Mouse (Mus musculus) intestine, postnatal 0 days (tissue): ENCODE measurements around the gene Nup43. TPM values are rescaled to one million over a fixed set of nuclear protein-coding genes. Genes with fewer than 3 reads are reported as not detected.

Source experiments
- ATAC-seq: fragments of 200-750 bp; cut with Nextera tagmentation; 2 replicates; pipeline ENCODE4 v1.8.0; 2017; ENCODE audit warnings: mild to moderate bottlenecking, moderate TSS enrichment, moderate library complexity
- H3K27ac ChIP-seq: fragments of 300-500 bp; sonication (generic); 2 replicates; pipeline ENCODE4 v1.5.1; 2014; ENCODE audit warnings: mild to moderate bottlenecking, low read depth, low read length, moderate library complexity
- H3K27me3 ChIP-seq: fragments of 300-500 bp; sonication (generic); replicated peaks from 2 replicates; pipeline ENCODE4 v1.6.1; 2014; ENCODE audit warnings: low read length, mixed read lengths; ENCODE audit not compliant: control insufficient read depth, insufficient read depth
- H3K36me3 ChIP-seq: fragments of 300-500 bp; sonication (generic); 2 replicates; pipeline ENCODE4 v1.6.1; 2014; ENCODE audit warnings: mild to moderate bottlenecking, moderate library complexity; ENCODE audit not compliant: control insufficient read depth, insufficient read depth
- H3K4me1 ChIP-seq: fragments of 300-500 bp; sonication (generic); replicated peaks from 2 replicates; pipeline ENCODE4 v1.6.1; 2014; ENCODE audit warnings: antibody characterized with exemption, low read length, mixed read lengths; ENCODE audit not compliant: control insufficient read depth, insufficient read depth
- H3K4me2 ChIP-seq: fragments of 300-500 bp; sonication (generic); replicated peaks from 2 replicates; pipeline ENCODE4 v1.6.1; 2014; ENCODE audit warnings: low read depth, mild to moderate bottlenecking, moderate library complexity
- H3K4me3 ChIP-seq: fragments of 300-500 bp; sonication (generic); 2 replicates; pipeline ENCODE4 v1.5.1; 2014; ENCODE audit warnings: low read depth, low read length
- H3K9ac ChIP-seq: fragments of 300-500 bp; sonication (generic); 2 replicates; pipeline ENCODE4 v1.6.1; 2014; ENCODE audit warnings: mild to moderate bottlenecking, low read depth, low read length
- H3K9me3 ChIP-seq: fragments of 300-500 bp; sonication (generic); 2 replicates; pipeline ENCODE4 v1.6.1; 2016; ENCODE audit warnings: mixed run types; ENCODE audit not compliant: control insufficient read depth
- CTCF ChIP-seq: sonication (generic); IDR thresholded peaks from 2 replicates; pipeline ENCODE4 v1.5.1; 2016; ENCODE audit warnings: low read depth, mild to moderate bottlenecking, control low read depth, antibody characterized with exemption, moderate library complexity
- WGBS: fragments of 180-500 bp; shearing (Covaris S2); extraction: QIAGEN DNeasy Blood & Tissue Kit; methylation state at CpG from one replicate; pipeline ENCODE4 v1.1.7; 2014; 5-methylcytosine and 5-hydroxymethylcytosine counted together
- polyA plus RNA-seq: library from polyadenylated mRNA; unstranded; fragments of >200 nt; fragmentation: Nextera tagmentation; extraction: Ambion mirVana; gene quantifications from 2 replicates; pipeline ENCODE4 v1.2.1, GENCODE M21; 2015

The Nup43 gene
- polyA plus RNA-seq, 1 experiment from 2014 or later, result 14.2 TPM

- whole genome bisulfite sequencing, result 96% methylated on average over 6 of the region's 6 CpGs
- H3K27me3 ChIP-seq, result no peaks in the 10 kb centered on the region
- no peaks in the 10 kb centered on the region for H3K9me3 ChIP-seq
- no peaks in the 10 kb centered on the region for H3K4me1 ChIP-seq
- ATAC-seq, result no peak
- no peak overlapping the region for H3K4me2 ChIP-seq
- no peak overlapping the region for H3K27ac ChIP-seq
- H3K36me3 ChIP-seq, result peaks cover 74% of the 10 kb centered on the region
- no peak overlapping the region for H3K4me3 ChIP-seq
- TF ChIP-seq CTCF, result no peak
- H3K9ac ChIP-seq, result no peak overlapping the region
Measured at GRCm38 (mm10) chr10:7702586-7702985, 35.3 kb downstream of the Nup43 start.

GRCm38 (mm10) chr10:7710121-7710520, 42.8 kb downstream of the Nup43 start:
- 89% methylated on average over 5 of the region's 5 CpGs for WGBS
- H3K4me3 ChIP-seq, result no peak overlapping the region
- no peak for ATAC-seq
- no peaks in the 10 kb centered on the region for H3K4me1 ChIP-seq
- H3K27me3 ChIP-seq, result no peaks in the 10 kb centered on the region
- TF ChIP-seq CTCF, result no peak
- H3K4me2 ChIP-seq, result no peak overlapping the region
- peaks cover 74% of the 10 kb centered on the region for H3K36me3 ChIP-seq
- H3K9me3 ChIP-seq, result no peaks in the 10 kb centered on the region
- H3K27ac ChIP-seq, result no peak overlapping the region
- H3K9ac ChIP-seq, result no peak overlapping the region

- ATAC-seq, result no peak
- WGBS, result 92% methylated on average over 13 of the region's 13 CpGs
- H3K9ac ChIP-seq, result no peak overlapping the region
- H3K27ac ChIP-seq, result no peak overlapping the region
- no peak for TF ChIP-seq CTCF
- peaks cover 61% of the 10 kb centered on the region for H3K36me3 ChIP-seq
- H3K4me3 ChIP-seq, result no peak overlapping the region
- H3K4me1 ChIP-seq, result no peaks in the 10 kb centered on the region
- H3K27me3 ChIP-seq, result no peaks in the 10 kb centered on the region
- H3K4me2 ChIP-seq, result no peak overlapping the region
- no peaks in the 10 kb centered on the region for H3K9me3 ChIP-seq
Measured at GRCm38 (mm10) chr10:7712506-7712905, 45.2 kb downstream of the Nup43 start.

- H3K9ac ChIP-seq, result no peak overlapping the region
Measured at GRCm38 (mm10) chr10:7715056-7715455, 47.8 kb downstream of the Nup43 start.

GRCm38 (mm10) chr10:7725751-7726500, 58.6 kb downstream of the Nup43 start, which contains the start of gene Katna1:
TSS of gene Katna1 (plus strand) at chr10:7726000.
- H3K4me2 ChIP-seq, result peak within 1 kb of the TSS; percentile 89
- peak; percentile 99 for ATAC-seq
- no peaks in the 10 kb centered on the region for H3K27me3 ChIP-seq
- no peaks in the 10 kb centered on the region for H3K9me3 ChIP-seq
- no peaks in the 10 kb centered on the region for H3K36me3 ChIP-seq
- TF ChIP-seq CTCF, result no peak
- H3K9ac ChIP-seq, result peak within 1 kb of the TSS; percentile 77
- WGBS, result under 1% methylated on average over 48 of the region's 49 CpGs
- H3K4me3 ChIP-seq, result peak within 1 kb of the TSS; percentile 79
- peak within 1 kb of the TSS; percentile 61 for H3K27ac ChIP-seq
- H3K4me1 ChIP-seq, result no peaks in the 10 kb centered on the region

More at GRCm38 (mm10) chr10:7715056-7715455, 47.8 kb downstream of the Nup43 start:
- H3K4me1 ChIP-seq, result no peaks in the 10 kb centered on the region
- no peak for ATAC-seq
- H3K36me3 ChIP-seq, result peaks cover 39% of the 10 kb centered on the region
- 64% methylated on average over 7 of the region's 7 CpGs for WGBS
- H3K4me2 ChIP-seq, result no peak overlapping the region
- H3K9me3 ChIP-seq, result no peaks in the 10 kb centered on the region
- no peak for TF ChIP-seq CTCF
- no peak overlapping the region for H3K27ac ChIP-seq
- H3K27me3 ChIP-seq, result no peaks in the 10 kb centered on the region
- H3K4me3 ChIP-seq, result no peak overlapping the region

- peak overlapping the region; percentile 89 for H3K4me2 ChIP-seq
- no peaks in the 10 kb centered on the region for H3K4me1 ChIP-seq
- peak overlapping the region; percentile 77 for H3K9ac ChIP-seq
- WGBS, result 0% methylated on average over 8 of the region's 8 CpGs
- no peaks in the 10 kb centered on the region for H3K9me3 ChIP-seq
- H3K27me3 ChIP-seq, result no peaks in the 10 kb centered on the region
- no peak for ATAC-seq
- H3K4me3 ChIP-seq, result peak overlapping the region; percentile 79
- H3K27ac ChIP-seq, result 0 out of 2 replicates have a peak overlapping the region, but pooled peaks have one; percentile 61
- TF ChIP-seq CTCF, result no peak
- no peaks in the 10 kb centered on the region for H3K36me3 ChIP-seq
Measured at GRCm38 (mm10) chr10:7726501-7726812, 59.2 kb downstream of the Nup43 start.
